Mouse (Mus musculus) limb, embryonic 13.5 days (tissue): ENCODE measurements around the gene Gm5965. TPM values are rescaled to one million over a fixed set of nuclear protein-coding genes. Genes with fewer than 3 reads are reported as not detected.

Experiments used
- ATAC-seq: fragments of 200-750 bp; cut with Nextera tagmentation; 2 replicates; pipeline ENCODE4 v1.8.0; 2017; ENCODE audit warnings: low read depth, moderate number of reproducible peaks, moderate TSS enrichment; ENCODE audit not compliant: low FRiP score
- H3K27ac ChIP-seq: fragments of 300-500 bp; sonication (generic); 2 replicates; pipeline ENCODE4 v1.5.1; 2015; ENCODE audit warnings: inconsistent platforms, mild to moderate bottlenecking, moderate library complexity
- H3K27me3 ChIP-seq: fragments of 300-500 bp; sonication (generic); 2 replicates; pipeline ENCODE4 v1.6.1; 2015; ENCODE audit warnings: mild to moderate bottlenecking, inconsistent platforms
- H3K36me3 ChIP-seq: fragments of 300-500 bp; sonication (generic); 2 replicates; pipeline ENCODE4 v1.6.1; 2015; ENCODE audit warnings: inconsistent platforms, mild to moderate bottlenecking, moderate library complexity
- H3K4me1 ChIP-seq: fragments of 300-500 bp; sonication (generic); 2 replicates; pipeline ENCODE4 v1.6.1; 2015; ENCODE audit warnings: inconsistent platforms
- H3K4me2 ChIP-seq: fragments of 300-500 bp; sonication (generic); replicated peaks from 2 replicates; pipeline ENCODE4 v1.6.1; 2015; ENCODE audit warnings: inconsistent platforms, mild to moderate bottlenecking, moderate library complexity
- H3K4me3 ChIP-seq: fragments of 300-500 bp; sonication (generic); 2 replicates; pipeline ENCODE4 v1.5.1; 2015; ENCODE audit warnings: moderate library complexity, mild to moderate bottlenecking, inconsistent platforms
- H3K9ac ChIP-seq: fragments of 300-500 bp; sonication (generic); 2 replicates; pipeline ENCODE4 v1.6.1; 2015; ENCODE audit warnings: mild to moderate bottlenecking, inconsistent platforms
- H3K9me3 ChIP-seq: fragments of 300-500 bp; sonication (generic); 2 replicates; pipeline ENCODE4 v1.6.1; 2016; ENCODE audit warnings: inconsistent platforms
- WGBS: fragments of 180-500 bp; shearing (Covaris S2); methylation state at CpG from one replicate; pipeline ENCODE4 v1.1.7; 2015; 5-methylcytosine and 5-hydroxymethylcytosine counted together
- polyA plus RNA-seq: library from polyadenylated mRNA; unstranded; fragments of >200 nt; fragmentation: Nextera tagmentation; extraction: Ambion mirVana; gene quantifications from 2 replicates; pipeline ENCODE4 v1.2.1, GENCODE M21; 2015

The Gm5965 gene
- polyA plus RNA-seq, 1 experiment from 2014 or later, result not detected

GRCm38 (mm10) chr16:88826095-88826652, 48.5 kb downstream of the Gm5965 start, which contains the start of gene Krtap14:
Gene Krtap14, minus strand, starts transcription at chr16:88826145.
- no peak within 1 kb of the TSS for H3K4me3 ChIP-seq
- H3K9ac ChIP-seq, result no peak within 1 kb of the TSS
- WGBS, result 46% methylated on average over 9 of the region's 9 CpGs
- H3K36me3 ChIP-seq, result no peaks in the 10 kb centered on the region
- H3K27me3 ChIP-seq, result no peaks in the 10 kb centered on the region
- no peaks in the 10 kb centered on the region for H3K4me1 ChIP-seq
- ATAC-seq, result no peak
- H3K9me3 ChIP-seq, result no peaks in the 10 kb centered on the region
- no peak within 1 kb of the TSS for H3K4me2 ChIP-seq
- no peak within 1 kb of the TSS for H3K27ac ChIP-seq

- H3K9me3 ChIP-seq, result no peaks in the 10 kb centered on the region
- no peak overlapping the region for H3K9ac ChIP-seq
- ATAC-seq, result no peak
- no peaks in the 10 kb centered on the region for H3K4me1 ChIP-seq
- no peaks in the 10 kb centered on the region for H3K36me3 ChIP-seq
- H3K4me2 ChIP-seq, result no peak overlapping the region
- no peak overlapping the region for H3K4me3 ChIP-seq
- no peaks in the 10 kb centered on the region for H3K27me3 ChIP-seq
- no peak overlapping the region for H3K27ac ChIP-seq
- WGBS, result 13% methylated on average over 3 of the region's 3 CpGs
These were observed 49.3 kb downstream of the Gm5965 start for GRCm38 (mm10) chr16:88826978-88827377.

Other genes starting within 250 kb of the Gm5965 start
- gene Cldn8, start 214.7 kb upstream of the Gm5965 start, polyA plus RNA-seq, result 4.1 and 5.4 TPM in 2 replicates
- not detected in 2 replicates for gene Krtap24-1, start 165.6 kb upstream of the Gm5965 start, polyA plus RNA-seq
- gene 2310079G19Rik, start 150.2 kb upstream of the Gm5965 start, polyA plus RNA-seq, result not detected in 2 replicates
- gene Krtap26-1, start 130.1 kb upstream of the Gm5965 start, polyA plus RNA-seq, result not detected in 2 replicates
- not detected in 2 replicates for gene Krtap27-1, start 106.2 kb upstream of the Gm5965 start, polyA plus RNA-seq
- gene 2310061N02Rik, start 69.9 kb upstream of the Gm5965 start, polyA plus RNA-seq, result not detected in 2 replicates
- gene Krtap13-1, start 49.0 kb upstream of the Gm5965 start, polyA plus RNA-seq, result not detected in 2 replicates
- gene Krtap13, start 26.3 kb upstream of the Gm5965 start, polyA plus RNA-seq, result not detected in 2 replicates
- not detected in 2 replicates for gene 2310034C09Rik, start 19.0 kb upstream of the Gm5965 start, polyA plus RNA-seq
- not detected in 2 replicates for gene 2310057N15Rik, start 3.7 kb upstream of the Gm5965 start, polyA plus RNA-seq
- gene Gm20741, start 34.3 kb downstream of the Gm5965 start, polyA plus RNA-seq, result not detected in 2 replicates
- gene Krtap15, start 42.3 kb downstream of the Gm5965 start, polyA plus RNA-seq, result not detected in 2 replicates
- not detected in 2 replicates for gene Krtap14, start 48.2 kb downstream of the Gm5965 start, polyA plus RNA-seq
- not detected in 2 replicates for gene Krtap19-1, start 91.5 kb downstream of the Gm5965 start, polyA plus RNA-seq
- not detected in 2 replicates for gene Krtap19-2, start 96.4 kb downstream of the Gm5965 start, polyA plus RNA-seq
- not detected in 2 replicates for gene Krtap19-3, start 100.1 kb downstream of the Gm5965 start, polyA plus RNA-seq
- not detected in 2 replicates for gene Krtap19-4, start 107.2 kb downstream of the Gm5965 start, polyA plus RNA-seq
- gene Krtap19-5, start 118.6 kb downstream of the Gm5965 start, polyA plus RNA-seq, result not detected in 2 replicates
- gene Krtap19-9b, start 154.4 kb downstream of the Gm5965 start, polyA plus RNA-seq, result not detected in 2 replicates
- gene Krtap16-3, start 185.0 kb downstream of the Gm5965 start, polyA plus RNA-seq, result not detected in 2 replicates
- not detected in 2 replicates for gene Krtap22-2, start 232.9 kb downstream of the Gm5965 start, polyA plus RNA-seq
- gene Gm10229, start 237.4 kb downstream of the Gm5965 start, polyA plus RNA-seq, result not detected in 2 replicates